Mouse (Mus musculus) bone marrow macrophage, adult 2 months (primary cell): Measurements from ENCODE around the gene Nup214.

Experiments
- CTCF ChIP-seq: IDR thresholded peaks from 2 replicates; pipeline ENCODE4 v1.5.1; 2012; ENCODE audit warnings: low read depth, mild to moderate bottlenecking, low read length, moderate library complexity
- POLR2A ChIP-seq: IDR thresholded peaks from 2 replicates; pipeline ENCODE4 v1.6.1; 2012; ENCODE audit warnings: mild to moderate bottlenecking, low read depth, low read length, borderline replicate concordance

DNA sequence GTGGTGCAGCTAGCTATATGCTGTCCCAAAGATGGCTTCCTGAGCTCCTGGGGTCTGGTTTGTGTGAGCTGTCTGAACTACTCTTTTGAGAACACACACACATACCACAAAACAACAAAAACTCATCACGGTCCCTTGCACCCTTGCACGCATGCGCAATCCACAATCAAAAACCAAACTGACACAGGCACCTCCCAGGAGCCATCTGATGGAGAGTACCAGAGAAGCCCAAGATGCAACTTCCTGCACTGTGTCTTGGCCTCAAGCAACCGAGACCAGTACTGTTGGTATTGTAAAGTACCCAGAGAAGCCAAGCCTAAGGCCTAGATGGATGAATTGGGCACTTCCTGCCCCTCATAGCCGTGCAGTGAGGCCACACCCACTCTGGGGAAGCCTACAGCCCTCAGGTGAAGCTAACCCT, 91.1 kb downstream of the Nup214 start:
- TF ChIP-seq CTCF (no peak), POLR2A (no peak)
